Mouse (Mus musculus): ENCODE data around the gene Rpia.

Rpia gene

GRCm38 (mm10) chr6:70754833-70755232 is 37.2 kb downstream of the Rpia start:
- ATAC-seq (ENCODE audit: insufficient number of reproducible peaks, low FRiP score, low TSS enrichment) = no peak

GRCm38 (mm10) chr6:70752351-70752750 is 39.7 kb downstream of the Rpia start:
- ATAC-seq (ENCODE audit: insufficient number of reproducible peaks, low FRiP score, low TSS enrichment) = no peak

GRCm38 (mm10) chr6:70751898-70752273 is 40.1 kb downstream of the Rpia start:
- ATAC-seq (ENCODE audit: insufficient number of reproducible peaks, low FRiP score, low TSS enrichment) = no peak

GRCm38 (mm10) chr6:70751251-70751897 is 40.7 kb downstream of the Rpia start:
- no peak for ATAC-seq (ENCODE audit: insufficient number of reproducible peaks, low FRiP score, low TSS enrichment)

- ATAC-seq (ENCODE audit: insufficient number of reproducible peaks, low FRiP score, low TSS enrichment) = no peak
These were observed 42.3 kb downstream of the Rpia start for GRCm38 (mm10) chr6:70749750-70750149.

GRCm38 (mm10) chr6:70747702-70748101 is 44.3 kb downstream of the Rpia start:
- ATAC-seq (ENCODE audit: insufficient number of reproducible peaks, low FRiP score, low TSS enrichment) = no peak

GRCm38 (mm10) chr6:70743902-70744301 is 48.1 kb downstream of the Rpia start:
- no peak for ATAC-seq (ENCODE audit: insufficient number of reproducible peaks, low FRiP score, low TSS enrichment)

GRCm38 (mm10) chr6:70742833-70743232 is 49.2 kb downstream of the Rpia start:
- no peak for ATAC-seq (ENCODE audit: insufficient number of reproducible peaks, low FRiP score, low TSS enrichment)

GRCm38 (mm10) chr6:70740535-70740934 is 51.5 kb downstream of the Rpia start:
- ATAC-seq (ENCODE audit: insufficient number of reproducible peaks, low FRiP score, low TSS enrichment) = no peak

- no peak for ATAC-seq (ENCODE audit: insufficient number of reproducible peaks, low FRiP score, low TSS enrichment)
These were observed 52.6 kb downstream of the Rpia start for GRCm38 (mm10) chr6:70739456-70739855.

- no peak for ATAC-seq (ENCODE audit: insufficient number of reproducible peaks, low FRiP score, low TSS enrichment)
These were observed 56.5 kb downstream of the Rpia start for GRCm38 (mm10) chr6:70735528-70735927.

GRCm38 (mm10) chr6:70730828-70731227 is 61.2 kb downstream of the Rpia start:
- ATAC-seq (ENCODE audit: insufficient number of reproducible peaks, low FRiP score, low TSS enrichment) = no peak

GRCm38 (mm10) chr6:70729125-70729524 is 62.9 kb downstream of the Rpia start:
- no peak for ATAC-seq (ENCODE audit: insufficient number of reproducible peaks, low FRiP score, low TSS enrichment)

GRCm38 (mm10) chr6:70727094-70727721 is 64.8 kb downstream of the Rpia start:
- ATAC-seq (ENCODE audit: insufficient number of reproducible peaks, low FRiP score, low TSS enrichment) = no peak

- ATAC-seq (ENCODE audit: insufficient number of reproducible peaks, low FRiP score, low TSS enrichment) = peak; percentile 70
These were observed 66.4 kb downstream of the Rpia start for GRCm38 (mm10) chr6:70725639-70726038.

- ATAC-seq (ENCODE audit: insufficient number of reproducible peaks, low FRiP score, low TSS enrichment) = no peak
These were observed 67.3 kb downstream of the Rpia start for GRCm38 (mm10) chr6:70724722-70725121.

- no peak for ATAC-seq (ENCODE audit: insufficient number of reproducible peaks, low FRiP score, low TSS enrichment)
These were observed 69.7 kb downstream of the Rpia start for GRCm38 (mm10) chr6:70722298-70722697.

GRCm38 (mm10) chr6:70718760-70719159 is 73.3 kb downstream of the Rpia start:
- no peak for ATAC-seq (ENCODE audit: insufficient number of reproducible peaks, low FRiP score, low TSS enrichment)

- ATAC-seq (ENCODE audit: insufficient number of reproducible peaks, low FRiP score, low TSS enrichment) = no peak
These were observed 73.9 kb downstream of the Rpia start for GRCm38 (mm10) chr6:70718164-70718563.

- ATAC-seq (ENCODE audit: insufficient number of reproducible peaks, low FRiP score, low TSS enrichment) = no peak
These were observed 75.2 kb downstream of the Rpia start for GRCm38 (mm10) chr6:70716701-70717393.
